Mouse (Mus musculus) kidney, postnatal 36 days (tissue): Measurements from ENCODE around the gene Dot1l.

Experiments
- DNase-seq, 2 experiments: peaks; one replicate each; pipeline ENCODE4 v3.0.0; 2021 to 2022; ENCODE audit warnings: mixed read lengths in 2 of 2

Dot1l gene

GRCm38 (mm10) chr10:80793033-80793784 is 38.2 kb downstream of the Dot1l start:
- DNase-seq, result no peak

- peak in 1 of 2 experiments; percentile 23 for DNase-seq
Measured at GRCm38 (mm10) chr10:80793803-80794202, 38.8 kb downstream of the Dot1l start.

- no peak for DNase-seq
Measured at GRCm38 (mm10) chr10:80794750-80795149, 39.7 kb downstream of the Dot1l start.

- no peak for DNase-seq
Measured at GRCm38 (mm10) chr10:80796307-80796848, 41.4 kb downstream of the Dot1l start.

GRCm38 (mm10) chr10:80797186-80798149 is 42.5 kb downstream of the Dot1l start:
- DNase-seq, result peak in 1 of 2 experiments; percentile 77

- peak; percentile 97 for DNase-seq
Measured at GRCm38 (mm10) chr10:80798150-80799006, 43.4 kb downstream of the Dot1l start, which contains the start of the genes Sf3a2 and Plekhj1. TSS of gene Sf3a2 (plus strand) at chr10:80798198. TSS of gene Plekhj1 (minus strand) at chr10:80798626.

- DNase-seq, result no peak
Measured at GRCm38 (mm10) chr10:80799070-80799566, 44.1 kb downstream of the Dot1l start.

- no peak for DNase-seq
Measured at GRCm38 (mm10) chr10:80802204-80802912, 47.4 kb downstream of the Dot1l start.

GRCm38 (mm10) chr10:80802996-80803395 is 48.0 kb downstream of the Dot1l start:
- no peak for DNase-seq

GRCm38 (mm10) chr10:80804340-80804739 is 49.3 kb downstream of the Dot1l start:
- no peak for DNase-seq

- no peak for DNase-seq
Measured at GRCm38 (mm10) chr10:80804916-80805315, 49.9 kb downstream of the Dot1l start, which contains the start of gene Amh. TSS of gene Amh (plus strand) at chr10:80805243.

- no peak for DNase-seq
Measured at GRCm38 (mm10) chr10:80805322-80805721, 50.3 kb downstream of the Dot1l start.

GRCm38 (mm10) chr10:80805925-80806324 is 50.9 kb downstream of the Dot1l start:
- peak; percentile 55 to 91 for DNase-seq

- DNase-seq, result no peak
Measured at GRCm38 (mm10) chr10:80806341-80807056, 51.5 kb downstream of the Dot1l start.

- DNase-seq, result peak; percentile 74 to 82
Measured at GRCm38 (mm10) chr10:80807057-80807627, 52.1 kb downstream of the Dot1l start.

GRCm38 (mm10) chr10:80808099-80808984 is 53.3 kb downstream of the Dot1l start:
- no peak for DNase-seq

GRCm38 (mm10) chr10:80808985-80809632 is 54.1 kb downstream of the Dot1l start:
- no peak for DNase-seq

- DNase-seq, result no peak
Measured at GRCm38 (mm10) chr10:80810084-80810483, 55.1 kb downstream of the Dot1l start.
